Mouse (Mus musculus) neural tube, embryonic 15.5 days (tissue): ENCODE results near the gene Stau1. TPM values are rescaled to one million over a fixed set of nuclear protein-coding genes. Genes with fewer than 3 reads are reported as not detected.
A peak's percentile ranks its signal among the peaks of the same experiment; 100 is the strongest.

Experiments
- ATAC-seq: fragments of 200-750 bp; cut with Nextera tagmentation; 2 replicates; pipeline ENCODE4 v1.8.0; 2017; ENCODE audit warnings: mild to moderate bottlenecking, moderate TSS enrichment, moderate library complexity; ENCODE audit not compliant: low FRiP score
- H3K27ac ChIP-seq: fragments of 300-500 bp; sonication (generic); replicated peaks from 2 replicates; pipeline ENCODE4 v1.5.1; 2015; ENCODE audit warnings: mild to moderate bottlenecking, inconsistent platforms
- H3K27me3 ChIP-seq: fragments of 300-500 bp; sonication (generic); replicated peaks from 2 replicates; pipeline ENCODE4 v1.6.1; 2015; ENCODE audit warnings: inconsistent platforms
- H3K36me3 ChIP-seq: fragments of 300-500 bp; sonication (generic); 2 replicates; pipeline ENCODE4 v1.6.1; 2015; ENCODE audit warnings: inconsistent platforms
- H3K4me1 ChIP-seq: fragments of 300-500 bp; sonication (generic); 2 replicates; pipeline ENCODE4 v1.6.1; 2015; ENCODE audit warnings: inconsistent platforms
- H3K4me2 ChIP-seq: fragments of 300-500 bp; sonication (generic); 2 replicates; pipeline ENCODE4 v1.6.1; 2015; ENCODE audit warnings: inconsistent platforms, mild to moderate bottlenecking, moderate library complexity
- H3K4me3 ChIP-seq: fragments of 300-500 bp; sonication (generic); replicated peaks from 2 replicates; pipeline ENCODE4 v1.5.1; 2015; ENCODE audit warnings: mild to moderate bottlenecking, inconsistent platforms
- H3K9ac ChIP-seq: fragments of 300-500 bp; sonication (generic); replicated peaks from 2 replicates; pipeline ENCODE4 v1.6.1; 2015; ENCODE audit warnings: mild to moderate bottlenecking, inconsistent platforms
- H3K9me3 ChIP-seq: fragments of 300-500 bp; sonication (generic); replicated peaks from 2 replicates; pipeline ENCODE4 v1.6.1; 2016; ENCODE audit warnings: inconsistent platforms
- WGBS: fragments of 180-500 bp; shearing (Covaris S2); methylation state at CpG from one replicate; pipeline ENCODE4 v1.1.7; 2015; ENCODE audit warnings: mixed read lengths; 5-methylcytosine and 5-hydroxymethylcytosine counted together
- polyA plus RNA-seq: library from polyadenylated mRNA; unstranded; fragments of >200 nt; fragmentation: Nextera tagmentation; extraction: Ambion mirVana; gene quantifications from 2 replicates; pipeline ENCODE4 v1.2.1, GENCODE M21; 2015

Stau1 gene
- polyA plus RNA-seq, 1 experiment from 2014 or later: 96.6 TPM

DNA sequence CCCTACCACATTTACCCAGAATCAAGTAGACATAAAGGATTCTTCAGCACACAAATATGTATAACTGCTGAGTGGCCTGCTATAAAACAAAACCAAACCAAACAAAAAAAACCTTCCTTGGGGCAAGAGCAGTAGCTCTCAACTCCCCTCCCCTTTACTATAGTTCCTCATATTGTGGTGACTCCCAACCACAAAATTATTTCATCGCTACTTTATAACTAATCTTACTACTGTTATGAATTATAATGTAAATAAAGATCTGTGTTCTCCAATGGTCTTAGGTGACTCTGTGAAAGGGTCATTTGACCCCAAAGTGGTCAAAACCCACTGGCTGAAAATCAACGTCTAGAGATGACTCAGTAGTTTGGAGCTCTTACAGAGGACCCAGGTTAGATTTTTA lies 15.9 kb downstream of the Stau1 start:
- no peak for ATAC-seq
- Histone ChIP-seq H3K9me3 (no peaks in the 10 kb centered on the region), H3K4me1 (peaks cover 28% of the 10 kb centered on the region), H3K4me2 (no peak overlapping the region), H3K27me3 (no peaks in the 10 kb centered on the region), H3K36me3 (no peaks in the 10 kb centered on the region), H3K4me3 (no peak overlapping the region), H3K9ac (no peak overlapping the region), H3K27ac (no peak overlapping the region)
- WGBS: 86% methylated on average over 2 of the region's 2 CpGs

DNA sequence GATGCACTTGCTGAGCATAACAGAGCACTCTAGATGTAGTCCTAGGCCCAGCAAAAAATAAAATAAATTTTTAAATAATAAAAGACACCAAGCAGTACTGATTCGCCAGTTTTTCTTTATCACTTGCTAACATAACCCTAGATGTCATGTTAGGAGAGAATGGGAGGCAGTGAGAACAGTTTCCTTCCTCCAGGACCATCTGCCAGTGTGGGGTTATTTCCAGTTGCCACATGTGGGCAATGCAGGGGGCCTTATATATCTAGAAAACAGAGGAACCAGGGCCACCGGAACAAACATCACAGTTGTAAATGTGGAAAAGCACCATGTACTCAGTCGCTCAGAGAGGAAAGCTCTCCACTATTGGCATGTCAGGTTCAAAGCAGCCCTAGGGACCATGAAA lies 18.6 kb downstream of the Stau1 start:
- 68% methylated on average over 3 of the region's 3 CpGs for WGBS
- no peak for ATAC-seq
- peak overlapping the region; percentile 23; the same call in 1 of the 2 replicates for H3K27ac ChIP-seq

DNA sequence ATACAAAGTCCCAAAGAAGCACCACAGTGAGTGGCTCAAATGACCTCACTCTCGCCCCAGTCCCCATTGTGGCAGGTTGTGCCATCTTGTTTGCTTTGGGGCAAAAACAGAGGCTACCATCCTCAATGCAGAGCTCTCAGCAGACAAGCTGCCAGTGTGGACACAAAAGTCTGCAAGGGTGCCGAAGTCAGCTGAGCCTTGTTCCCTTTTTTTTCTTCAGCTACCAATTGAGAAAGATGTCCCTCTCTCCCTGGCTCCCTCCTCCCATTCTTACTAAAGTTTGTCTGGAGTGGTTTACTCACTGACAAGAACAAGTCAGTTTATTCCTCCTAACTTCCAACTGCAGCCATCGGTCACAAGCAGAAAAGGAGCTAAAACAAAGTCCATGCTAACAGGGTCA lies 19.7 kb downstream of the Stau1 start:
- 0 out of 2 replicates have a peak overlapping the region, but pooled peaks have one; percentile 35 for H3K27ac ChIP-seq
- H3K4me2 ChIP-seq: no peak overlapping the region
- H3K9me3 ChIP-seq: no peaks in the 10 kb centered on the region
- no peak overlapping the region for H3K9ac ChIP-seq
- 61% methylated on average over 3 of the region's 3 CpGs for WGBS
- no peak for ATAC-seq
- H3K4me3 ChIP-seq: no peak overlapping the region
- H3K4me1 ChIP-seq: peaks cover 36% of the 10 kb centered on the region
- no peaks in the 10 kb centered on the region for H3K27me3 ChIP-seq
- no peaks in the 10 kb centered on the region for H3K36me3 ChIP-seq

More for the DNA sequence above, 18.6 kb downstream of the Stau1 start:
- no peak overlapping the region for H3K4me2 ChIP-seq
- no peaks in the 10 kb centered on the region for H3K36me3 ChIP-seq
- H3K27me3 ChIP-seq: no peaks in the 10 kb centered on the region
- H3K4me3 ChIP-seq: no peak overlapping the region
- peaks cover 36% of the 10 kb centered on the region for H3K4me1 ChIP-seq
- H3K9me3 ChIP-seq: no peaks in the 10 kb centered on the region
- no peak overlapping the region for H3K9ac ChIP-seq

DNA sequence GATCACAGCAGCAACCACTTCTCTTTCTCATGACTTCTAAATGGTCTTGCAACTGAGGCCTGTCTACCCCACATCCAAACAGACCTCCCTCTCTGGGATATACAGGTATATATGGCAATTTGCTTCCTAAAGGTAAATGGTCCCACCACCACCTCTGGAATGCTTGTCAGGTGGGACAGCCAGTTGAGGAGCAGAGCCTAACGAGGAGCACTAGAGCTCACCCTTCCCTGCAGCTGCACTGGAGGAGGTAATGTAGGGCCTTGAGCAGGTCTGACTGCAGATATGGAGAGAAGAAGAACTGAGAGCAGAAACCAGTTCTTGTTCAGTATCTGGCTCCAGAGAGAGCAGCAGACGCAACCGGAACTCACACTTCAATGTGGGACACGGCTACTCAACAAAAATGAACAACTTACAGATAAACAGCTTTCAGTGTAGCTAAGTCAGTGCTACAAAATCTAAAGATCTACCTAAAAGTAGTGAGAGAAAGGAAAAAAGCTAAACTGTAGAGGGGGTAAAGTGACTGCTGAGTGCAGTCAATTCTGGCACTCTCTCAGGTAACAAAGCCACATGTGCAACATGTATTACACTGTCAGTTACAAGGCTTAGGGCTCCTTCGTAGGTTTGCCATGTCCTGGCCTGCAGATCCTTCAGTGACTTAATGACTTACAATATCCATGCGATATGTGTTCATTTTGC lies 21.8 kb downstream of the Stau1 start:
- 80% methylated on average over 6 of the region's 6 CpGs for WGBS

DNA sequence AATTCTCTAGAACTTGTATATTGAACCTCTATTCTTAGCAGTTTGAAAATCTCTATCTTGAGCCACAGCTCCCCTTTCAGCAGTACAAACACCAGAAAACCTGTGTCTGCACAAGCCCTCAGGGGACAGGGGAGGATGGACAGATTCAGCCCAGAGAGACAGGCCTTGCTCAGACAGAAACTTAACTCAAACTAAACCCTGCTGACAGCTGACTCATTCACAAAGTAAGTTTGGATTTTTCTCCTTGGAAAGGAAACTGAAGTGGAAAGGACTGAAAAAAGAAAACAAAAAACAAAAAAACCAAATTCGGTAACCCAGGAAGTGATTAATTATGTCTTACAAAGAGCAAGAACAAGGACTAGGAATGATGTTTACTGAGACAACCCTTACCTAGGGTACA lies 22.9 kb downstream of the Stau1 start:
- 69% methylated on average over 1 of the region's 1 CpGs for WGBS
- Histone ChIP-seq H3K9ac (no peak overlapping the region), H3K4me3 (no peak overlapping the region), H3K27me3 (no peaks in the 10 kb centered on the region), H3K4me1 (peaks cover 36% of the 10 kb centered on the region), H3K9me3 (no peaks in the 10 kb centered on the region), H3K27ac (no peak overlapping the region), H3K4me2 (no peak overlapping the region), H3K36me3 (no peaks in the 10 kb centered on the region)
- no peak for ATAC-seq

More for the DNA sequence above, 21.8 kb downstream of the Stau1 start:
- ATAC-seq: no peak
- H3K27me3 ChIP-seq: no peaks in the 10 kb centered on the region
- no peaks in the 10 kb centered on the region for H3K36me3 ChIP-seq
- no peak overlapping the region for H3K9ac ChIP-seq
- H3K4me3 ChIP-seq: no peak overlapping the region
- peaks cover 36% of the 10 kb centered on the region for H3K4me1 ChIP-seq
- H3K27ac ChIP-seq: no peak overlapping the region
- H3K4me2 ChIP-seq: no peak overlapping the region
- no peaks in the 10 kb centered on the region for H3K9me3 ChIP-seq

DNA sequence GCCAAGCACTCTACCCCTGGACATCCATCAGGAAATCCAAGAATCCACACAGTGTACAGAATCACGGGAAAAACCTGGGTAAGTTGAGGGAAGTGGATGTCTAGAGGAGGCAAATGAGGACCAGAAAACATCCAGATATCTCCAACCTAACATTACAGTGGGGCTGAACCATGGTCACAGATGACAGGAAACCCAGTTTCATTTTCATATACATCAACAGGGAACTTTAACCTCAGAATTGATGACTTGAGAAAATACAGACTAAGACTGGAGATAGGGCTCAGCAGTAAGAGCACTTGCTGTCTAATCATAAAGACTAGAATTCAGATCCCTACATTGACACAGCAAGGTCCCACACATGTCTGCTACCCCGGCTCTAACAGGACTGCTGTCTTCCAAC lies 31.3 kb downstream of the Stau1 start:
- no peaks in the 10 kb centered on the region for H3K9me3 ChIP-seq
- peaks cover 7% of the 10 kb centered on the region for H3K36me3 ChIP-seq
- no peak overlapping the region for H3K9ac ChIP-seq
- no peak overlapping the region for H3K4me3 ChIP-seq
- no peaks in the 10 kb centered on the region for H3K4me1 ChIP-seq
- no peak for ATAC-seq
- no peak overlapping the region for H3K27ac ChIP-seq
- 94% methylated on average over 2 of the region's 2 CpGs for WGBS
- no peak overlapping the region for H3K4me2 ChIP-seq
- no peaks in the 10 kb centered on the region for H3K27me3 ChIP-seq

DNA sequence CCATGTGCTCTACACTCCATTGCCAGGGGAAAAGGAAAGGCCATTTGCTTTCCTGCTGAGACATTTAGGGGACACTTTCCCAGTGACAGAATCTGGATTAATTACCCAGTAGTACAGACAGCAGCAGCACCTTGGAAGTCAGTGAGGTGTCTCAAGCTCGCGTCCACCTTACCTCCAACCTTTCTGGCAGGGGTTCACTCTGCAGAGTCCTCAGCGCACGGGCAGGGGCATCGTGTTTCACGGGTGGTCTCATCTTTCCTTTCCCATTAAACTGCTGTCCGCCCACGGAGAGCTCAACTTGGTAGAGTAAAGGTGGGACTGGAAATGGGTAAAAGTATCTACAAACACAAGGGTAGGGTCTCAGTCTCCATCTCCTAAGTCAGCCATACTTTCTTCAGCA lies 32.8 kb downstream of the Stau1 start:
- Histone ChIP-seq H3K9ac (no peak overlapping the region), H3K4me1 (no peaks in the 10 kb centered on the region), H3K27me3 (no peaks in the 10 kb centered on the region), H3K9me3 (no peaks in the 10 kb centered on the region), H3K4me3 (no peak overlapping the region), H3K36me3 (peaks cover 20% of the 10 kb centered on the region), H3K4me2 (no peak overlapping the region), H3K27ac (no peak overlapping the region)
- 85% methylated on average over 8 of the region's 8 CpGs for WGBS
- no peak for ATAC-seq

DNA sequence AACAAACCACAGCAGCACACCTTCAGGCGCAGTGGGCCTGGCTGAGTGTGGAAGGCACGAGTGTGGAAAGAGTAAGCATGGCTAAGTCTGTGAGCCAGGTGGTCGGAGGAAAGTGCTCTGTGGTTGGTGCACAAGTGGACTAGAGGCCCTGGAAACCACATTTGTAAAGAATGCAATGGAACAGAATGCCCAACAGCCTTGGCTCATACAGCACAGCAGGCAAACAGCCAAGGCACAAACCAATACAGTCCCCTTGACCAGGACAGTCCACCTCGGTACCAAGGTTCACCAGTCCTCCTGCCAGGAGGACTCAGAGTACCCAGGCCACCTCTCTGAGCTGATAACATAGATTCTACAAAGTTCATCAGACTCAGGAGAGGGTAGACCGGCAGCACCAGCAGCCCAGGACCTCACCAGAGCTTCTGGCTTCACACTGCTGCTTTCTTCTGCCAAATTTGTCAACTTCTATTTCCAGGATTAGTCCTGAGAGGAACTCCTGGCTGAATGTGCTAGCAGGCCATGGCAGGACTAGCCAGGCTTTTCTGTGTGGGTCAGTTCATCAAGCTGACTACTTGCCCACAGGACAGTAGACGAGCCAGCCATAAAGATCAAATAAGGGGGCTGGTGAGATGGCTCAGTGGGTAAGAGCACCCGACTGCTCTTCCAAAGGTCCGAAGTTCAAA lies 35.3 kb downstream of the Stau1 start:
- Histone ChIP-seq H3K4me2 (no peak overlapping the region), H3K4me1 (no peaks in the 10 kb centered on the region), H3K27ac (no peak overlapping the region), H3K9ac (no peak overlapping the region), H3K4me3 (no peak overlapping the region), H3K9me3 (no peaks in the 10 kb centered on the region), H3K27me3 (no peaks in the 10 kb centered on the region), H3K36me3 (peaks cover 37% of the 10 kb centered on the region)
- 88% methylated on average over 8 of the region's 8 CpGs for WGBS
- ATAC-seq: no peak

DNA sequence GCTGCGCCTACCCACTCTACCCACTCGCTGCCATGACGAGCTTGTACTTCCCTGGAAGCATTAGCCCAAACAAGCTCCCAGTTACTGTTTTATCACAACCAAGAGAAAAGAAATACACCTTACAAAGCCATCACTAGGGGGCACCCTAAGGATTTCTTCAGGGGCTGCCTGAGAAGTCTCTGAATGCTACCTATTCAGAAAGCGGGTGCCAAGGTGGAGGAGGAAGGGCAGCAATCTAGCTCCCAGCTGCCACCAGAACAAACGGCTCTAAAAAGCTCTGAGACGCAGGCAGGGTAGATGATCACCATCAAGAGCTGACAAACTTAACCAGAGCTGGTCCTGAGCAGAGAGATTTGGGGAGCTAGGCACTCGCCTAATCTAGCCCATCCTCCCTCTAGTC lies 39.3 kb downstream of the Stau1 start:
- H3K4me2 ChIP-seq: no peak overlapping the region
- H3K27me3 ChIP-seq: no peaks in the 10 kb centered on the region
- no peaks in the 10 kb centered on the region for H3K9me3 ChIP-seq
- H3K4me1 ChIP-seq: no peaks in the 10 kb centered on the region
- no peak overlapping the region for H3K9ac ChIP-seq
- 62% methylated on average over 7 of the region's 7 CpGs for WGBS
- no peak for ATAC-seq
- H3K36me3 ChIP-seq: peaks cover 75% of the 10 kb centered on the region
- no peak overlapping the region for H3K27ac ChIP-seq
- no peak overlapping the region for H3K4me3 ChIP-seq

DNA sequence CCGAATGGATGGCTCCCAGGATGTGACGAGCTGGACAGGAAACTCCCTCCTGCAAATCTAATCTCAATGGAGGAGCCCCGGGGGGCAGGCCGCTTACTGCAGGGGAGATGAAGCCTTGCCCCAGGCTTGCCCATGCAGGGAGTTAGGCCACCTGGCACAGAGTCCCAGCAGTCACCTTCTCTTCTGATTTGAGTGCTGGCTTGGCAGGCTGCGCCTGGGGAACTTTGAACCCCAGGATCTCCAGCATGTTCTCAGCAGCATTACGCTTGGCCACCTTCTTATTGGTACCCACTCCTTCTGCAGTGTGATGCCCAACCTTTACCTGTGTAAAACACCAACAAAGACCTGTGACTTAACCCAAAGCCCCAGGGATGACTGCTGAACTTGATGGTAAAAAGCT lies 43.9 kb downstream of the Stau1 start:
- H3K4me3 ChIP-seq: no peak overlapping the region
- WGBS: 87% methylated on average over 6 of the region's 6 CpGs

DNA sequence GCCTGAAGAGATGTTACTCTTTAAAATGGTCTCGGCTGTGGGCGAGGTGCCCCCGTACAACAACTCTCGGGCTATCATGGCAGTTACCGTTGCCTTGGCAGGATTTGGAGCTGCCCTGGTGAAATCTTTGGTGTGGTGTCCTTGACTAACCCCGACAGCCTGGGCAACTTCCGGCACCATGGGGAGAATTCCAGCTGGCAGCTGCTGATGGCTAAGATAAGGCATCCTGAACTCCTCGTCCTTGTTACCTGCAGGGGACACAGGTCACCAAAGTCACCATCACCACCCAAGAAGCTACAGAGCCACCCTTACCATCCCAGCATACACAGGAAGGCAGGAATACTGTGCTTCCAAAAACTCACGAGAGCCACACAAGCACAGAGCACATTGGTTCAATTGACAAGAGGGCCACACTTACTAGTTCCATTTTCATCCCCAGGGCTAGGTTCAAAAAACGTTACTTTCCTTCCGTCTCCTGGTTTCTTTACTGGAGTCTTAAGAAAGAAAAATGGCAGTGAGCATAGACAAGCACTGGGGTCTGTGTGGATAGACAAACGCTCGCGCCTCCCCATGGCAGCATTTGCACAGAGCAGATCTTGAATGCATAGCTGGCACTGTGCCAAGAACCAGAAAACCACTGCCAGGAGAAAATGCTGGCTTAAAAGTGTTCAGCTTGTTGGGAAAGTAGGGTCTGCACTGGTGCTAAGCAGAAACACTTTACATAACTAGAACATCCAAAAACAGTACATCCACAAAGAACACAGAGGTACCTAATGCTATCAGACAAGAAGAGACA lies 45.0 kb downstream of the Stau1 start:
- H3K4me2 ChIP-seq: no peak overlapping the region
- H3K27ac ChIP-seq: peak overlapping the region; percentile 5; the same call in 1 of the 2 replicates
- WGBS: 73% methylated on average over 14 of the region's 14 CpGs
- no peak overlapping the region for H3K4me3 ChIP-seq
- 0 out of 2 replicates have a peak, but pooled peaks cover 5% of the 10 kb centered on the region for H3K4me1 ChIP-seq
- no peaks in the 10 kb centered on the region for H3K27me3 ChIP-seq
- H3K9ac ChIP-seq: no peak overlapping the region
- H3K9me3 ChIP-seq: no peaks in the 10 kb centered on the region
- ATAC-seq: no peak
- H3K36me3 ChIP-seq: peaks cover 95% of the 10 kb centered on the region

More for the DNA sequence above, 43.9 kb downstream of the Stau1 start:
- Histone ChIP-seq H3K4me1 (0 out of 2 replicates have a peak, but pooled peaks cover 5% of the 10 kb centered on the region), H3K9me3 (no peaks in the 10 kb centered on the region), H3K27ac (no peak overlapping the region), H3K4me2 (no peak overlapping the region), H3K36me3 (peaks cover 92% of the 10 kb centered on the region), H3K27me3 (no peaks in the 10 kb centered on the region), H3K9ac (no peak overlapping the region)
- no peak for ATAC-seq
